Mouse (Mus musculus) bone marrow macrophage, adult 2 months (primary cell): ENCODE data around the gene Arhgef38.

Source experiments
- CTCF ChIP-seq: IDR thresholded peaks from 2 replicates; pipeline ENCODE4 v1.5.1; 2012; ENCODE audit warnings: low read depth, mild to moderate bottlenecking, low read length, moderate library complexity
- POLR2A ChIP-seq: IDR thresholded peaks from 2 replicates; pipeline ENCODE4 v1.6.1; 2012; ENCODE audit warnings: mild to moderate bottlenecking, low read depth, low read length, borderline replicate concordance

DNA sequence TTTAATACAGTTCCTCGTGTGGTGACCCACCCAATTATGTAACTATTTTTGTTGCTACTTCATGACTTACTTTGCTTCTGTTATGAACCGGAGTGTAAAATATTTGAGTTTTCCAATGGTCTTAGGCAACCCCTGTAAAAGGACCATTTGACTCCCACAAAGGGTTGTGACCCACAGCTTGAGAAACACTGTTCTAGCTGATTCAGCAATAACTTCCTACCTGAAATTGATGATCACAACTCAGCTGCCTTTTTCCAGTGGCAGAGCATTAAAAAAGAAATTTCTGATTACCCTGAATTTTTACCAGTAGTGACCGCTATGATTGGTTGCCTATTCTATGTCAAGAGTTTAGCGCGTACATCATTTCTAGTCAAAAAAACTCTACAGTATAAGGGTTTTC lies 103.4 kb downstream of the Arhgef38 start:
- TF ChIP-seq POLR2A (no peak), CTCF (no peak)
